Mouse (Mus musculus) 416B (cell line): ENCODE measurements at regions not wholly inside any gene's neighbourhood (a gene's known extent, or its start where the extent isn't known, plus 50 kb on each side); places are given as distances from the start of the nearest gene placed in this dataset.
A peak's percentile ranks its signal among the peaks of the same experiment; 100 is the strongest.

Experiments
- DNase-seq: peaks from one replicate; pipeline ENCODE4 v3.0.0; 2011; ENCODE audit warnings: low read depth

GRCm38 (mm10) chr7:121589088-121589605 is 117.9 kb downstream of the Usp31 start:
- DNase-seq, result peak; percentile 73

GRCm38 (mm10) chr7:121587713-121588112 is 119.3 kb downstream of the Usp31 start:
- DNase-seq, result peak; percentile 41

- DNase-seq, result no peak
Observed at GRCm38 (mm10) chr7:121585721-121586120, 121.3 kb downstream of the Usp31 start.

GRCm38 (mm10) chr7:121579497-121579896 is 127.6 kb downstream of the Usp31 start:
- DNase-seq, result no peak

- DNase-seq, result no peak
Observed at GRCm38 (mm10) chr7:121572681-121573335, 134.2 kb downstream of the Usp31 start.

- no peak for DNase-seq
Observed at GRCm38 (mm10) chr7:121571741-121572140, 135.3 kb downstream of the Usp31 start.

- DNase-seq, result no peak
Observed at GRCm38 (mm10) chr7:121571292-121571691, 135.8 kb downstream of the Usp31 start.

- no peak for DNase-seq
Observed at GRCm38 (mm10) chr7:121569248-121569647, 137.8 kb downstream of the Usp31 start.

- DNase-seq, result no peak
Observed at GRCm38 (mm10) chr7:121568064-121568463, 139.0 kb downstream of the Usp31 start.

- peak; percentile 62 for DNase-seq
Observed at GRCm38 (mm10) chr7:121563526-121563925, 143.5 kb downstream of the Usp31 start.

- no peak for DNase-seq
Observed at GRCm38 (mm10) chr7:121555420-121555819, 151.6 kb downstream of the Usp31 start.
